Mouse (Mus musculus) effector memory CD4-positive, alpha-beta T cell, adult 5 months (primary cell): ENCODE data around the gene Usp1. TPM values are rescaled to one million over a fixed set of nuclear protein-coding genes. Genes with fewer than 3 reads are reported as not detected.

ENCODE experiments used
- polyA plus RNA-seq: library from polyadenylated mRNA; unstranded; fragments of 100-300 nt; shearing (Covaris generic); gene quantifications from one replicate; pipeline ENCODE4 v1.2.1, GENCODE M21; 2017

Usp1 gene
- polyA plus RNA-seq, result 44.9 TPM

DNA sequence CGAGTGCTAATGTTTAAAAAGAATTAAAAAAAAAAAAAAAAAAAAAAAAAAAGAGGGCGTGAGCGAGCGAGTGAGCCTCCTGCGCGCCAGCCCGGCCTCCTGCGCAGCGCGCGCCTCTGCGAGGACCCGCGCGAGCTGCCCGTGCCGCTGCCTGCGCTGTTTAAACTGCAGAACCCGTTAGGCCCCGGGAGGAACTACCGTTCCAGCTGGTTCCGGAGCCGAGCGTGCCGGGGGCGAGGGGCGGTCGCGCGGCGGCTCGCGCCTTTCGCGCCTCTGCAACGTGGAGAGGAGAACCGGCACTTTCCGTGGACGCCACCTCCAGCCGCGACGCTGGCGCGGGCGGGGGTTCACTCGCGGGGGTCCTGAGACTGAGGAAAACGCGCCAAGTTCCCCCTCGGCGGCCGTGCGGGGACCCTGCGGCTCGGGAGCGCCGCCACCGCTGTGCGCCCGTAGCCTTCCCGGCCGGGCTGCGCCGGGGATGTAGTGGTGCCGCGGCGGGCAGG, at the start of gene Usp1:
Usp1 (plus strand) TSS at position 243 of the 503 bp plus-strand sequence.

Other genes starting within 250 kb of the Usp1 start
- gene L1td1, start 197.1 kb upstream of the Usp1 start, polyA plus RNA-seq, result not detected
- not detected for gene Kank4, start 106.3 kb upstream of the Usp1 start, polyA plus RNA-seq
- not detected for gene I0C0044D17Rik, start 100.0 kb upstream of the Usp1 start, polyA plus RNA-seq
- not detected for gene Angptl3, start 107.1 kb downstream of the Usp1 start, polyA plus RNA-seq
- gene Dock7, start 197.1 kb downstream of the Usp1 start, polyA plus RNA-seq, result 0.99 TPM